Mouse (Mus musculus): Measurements from ENCODE around the gene Cdc42. TPM values are rescaled to one million over a fixed set of nuclear protein-coding genes. Genes with fewer than 3 reads are reported as not detected.

Gene Cdc42
- polyA plus RNA-seq, 1 experiment from 2014 or later, result 456 TPM

GRCm38 (mm10) chr4:137277600-137278143, 79.8 kb downstream of the Cdc42 start:
- 1% methylated on average over 66 of the region's 71 CpGs for WGBS
- peaks cover 7% of the 10 kb centered on the region; the same call in 1 of the 2 replicates for H3K27me3 ChIP-seq (ENCODE audit: control insufficient read depth, insufficient read depth, low read length)

DNA sequence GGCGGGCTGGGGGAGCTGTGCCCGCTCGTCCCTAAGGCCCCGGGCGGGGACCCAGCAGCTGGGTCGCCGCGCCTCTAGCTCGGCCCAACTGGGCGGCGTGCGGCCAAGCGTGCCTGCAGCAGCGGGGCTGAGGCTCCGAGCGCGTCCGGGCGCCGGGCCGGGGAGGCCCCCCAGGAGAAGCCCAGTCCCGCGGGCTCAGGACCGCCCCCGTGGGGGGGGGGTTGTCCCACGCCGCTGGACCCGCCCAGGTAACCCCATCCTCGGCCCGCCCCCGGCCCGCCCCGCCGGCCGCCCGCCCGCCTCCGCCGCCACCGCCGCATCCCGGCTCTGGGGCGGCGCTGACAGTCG, 80.4 kb downstream of the Cdc42 start, which contains the start of gene Wnt4:
TSS of gene Wnt4 (plus strand) at position 324 of the 348 bp plus-strand sequence.
- Histone ChIP-seq H3K36me3 (ENCODE audit: control insufficient read depth, insufficient read depth, low read length) (no peaks in the 10 kb centered on the region), H3K27me3 (ENCODE audit: control insufficient read depth, insufficient read depth, low read length) (peaks cover 7% of the 10 kb centered on the region; the same call in 1 of the 2 replicates), H3K4me3 (ENCODE audit: low read depth, low read length) (peak within 1 kb of the TSS; percentile 64), H3K4me2 (replicated peaks; ENCODE audit: low read depth) (peak within 1 kb of the TSS; percentile 82), H3K27ac (replicated peaks) (peak within 1 kb of the TSS; percentile 91), H3K9me3 (ENCODE audit: control insufficient read depth, low read length) (no peaks in the 10 kb centered on the region), H3K9ac (ENCODE audit: low read length) (peak within 1 kb of the TSS; percentile 82), H3K4me1 (replicated peaks; ENCODE audit: control insufficient read depth, insufficient read depth) (0 out of 2 replicates have a peak, but pooled peaks cover 2% of the 10 kb centered on the region)
- 0% methylated on average over 15 of the region's 45 CpGs for WGBS
- DNase-seq (ENCODE audit: low spot score) (peak; percentile 80), ATAC-seq (ENCODE audit: low FRiP score, low TSS enrichment) (peak; percentile 63)
- TF ChIP-seq CTCF (IDR thresholded peaks at IDR 0.05; ENCODE audit: low read depth) (peak; percentile 15; the same call in 1 of the 2 replicates), EP300 (optimal IDR thresholded peaks at IDR 0.05) (no peak)

More at GRCm38 (mm10) chr4:137277600-137278143, 79.8 kb downstream of the Cdc42 start:
- Histone ChIP-seq H3K4me2 (replicated peaks; ENCODE audit: low read depth) (peak overlapping the region; percentile 82), H3K36me3 (ENCODE audit: control insufficient read depth, insufficient read depth, low read length) (no peaks in the 10 kb centered on the region), H3K27ac (replicated peaks) (peak overlapping the region; percentile 91), H3K9me3 (ENCODE audit: control insufficient read depth, low read length) (no peaks in the 10 kb centered on the region), H3K4me1 (replicated peaks; ENCODE audit: control insufficient read depth, insufficient read depth) (0 out of 2 replicates have a peak, but pooled peaks cover 3% of the 10 kb centered on the region), H3K9ac (ENCODE audit: low read length) (peak overlapping the region; percentile 82), H3K4me3 (ENCODE audit: low read depth, low read length) (peak overlapping the region; percentile 64)
- TF ChIP-seq EP300 (optimal IDR thresholded peaks at IDR 0.05) (no peak), CTCF (IDR thresholded peaks at IDR 0.05; ENCODE audit: low read depth) (no peak)
- ATAC-seq (ENCODE audit: low FRiP score, low TSS enrichment) (no peak), DNase-seq (ENCODE audit: low spot score) (no peak)

GRCm38 (mm10) chr4:137276443-137277165, 80.9 kb downstream of the Cdc42 start:
- Histone ChIP-seq H3K9ac (ENCODE audit: low read length) (peak overlapping the region; percentile 82), H3K4me2 (replicated peaks; ENCODE audit: low read depth) (peak overlapping the region; percentile 82), H3K4me1 (replicated peaks; ENCODE audit: control insufficient read depth, insufficient read depth) (no peaks in the 10 kb centered on the region), H3K27ac (replicated peaks) (peak overlapping the region; percentile 91), H3K27me3 (ENCODE audit: control insufficient read depth, insufficient read depth, low read length) (peaks cover 7% of the 10 kb centered on the region; the same call in 1 of the 2 replicates), H3K9me3 (ENCODE audit: control insufficient read depth, low read length) (no peaks in the 10 kb centered on the region), H3K36me3 (ENCODE audit: control insufficient read depth, insufficient read depth, low read length) (no peaks in the 10 kb centered on the region), H3K4me3 (ENCODE audit: low read depth, low read length) (peak overlapping the region; percentile 64)
- TF ChIP-seq EP300 (optimal IDR thresholded peaks at IDR 0.05), result no peak
- TF ChIP-seq CTCF (IDR thresholded peaks at IDR 0.05; ENCODE audit: low read depth), result no peak
- ATAC-seq (ENCODE audit: low FRiP score, low TSS enrichment) (no peak), DNase-seq (ENCODE audit: low spot score) (no peak)
- 3% methylated on average over 35 of the region's 46 CpGs for WGBS

GRCm38 (mm10) chr4:137274304-137274703, 83.2 kb downstream of the Cdc42 start:
- no peak overlapping the region for H3K4me3 ChIP-seq (ENCODE audit: low read depth, low read length)
- peaks cover 7% of the 10 kb centered on the region; the same call in 1 of the 2 replicates for H3K27me3 ChIP-seq (ENCODE audit: control insufficient read depth, insufficient read depth, low read length)
- WGBS, result 19% methylated on average over 6 of the region's 6 CpGs
- no peaks in the 10 kb centered on the region for H3K36me3 ChIP-seq (ENCODE audit: control insufficient read depth, insufficient read depth, low read length)
- peak; percentile 61 for DNase-seq (ENCODE audit: low spot score)
- peak; percentile 58 for ATAC-seq (ENCODE audit: low FRiP score, low TSS enrichment)
- TF ChIP-seq EP300 (optimal IDR thresholded peaks at IDR 0.05) (no peak), CTCF (IDR thresholded peaks at IDR 0.05; ENCODE audit: low read depth) (no peak)
- H3K9ac ChIP-seq (ENCODE audit: low read length), result no peak overlapping the region
- H3K9me3 ChIP-seq (ENCODE audit: control insufficient read depth, low read length), result no peaks in the 10 kb centered on the region
- H3K4me1 ChIP-seq (replicated peaks; ENCODE audit: control insufficient read depth, insufficient read depth), result no peaks in the 10 kb centered on the region
- no peak overlapping the region for H3K4me2 ChIP-seq (replicated peaks; ENCODE audit: low read depth)
- peak overlapping the region; percentile 70 for H3K27ac ChIP-seq (replicated peaks)

DNA sequence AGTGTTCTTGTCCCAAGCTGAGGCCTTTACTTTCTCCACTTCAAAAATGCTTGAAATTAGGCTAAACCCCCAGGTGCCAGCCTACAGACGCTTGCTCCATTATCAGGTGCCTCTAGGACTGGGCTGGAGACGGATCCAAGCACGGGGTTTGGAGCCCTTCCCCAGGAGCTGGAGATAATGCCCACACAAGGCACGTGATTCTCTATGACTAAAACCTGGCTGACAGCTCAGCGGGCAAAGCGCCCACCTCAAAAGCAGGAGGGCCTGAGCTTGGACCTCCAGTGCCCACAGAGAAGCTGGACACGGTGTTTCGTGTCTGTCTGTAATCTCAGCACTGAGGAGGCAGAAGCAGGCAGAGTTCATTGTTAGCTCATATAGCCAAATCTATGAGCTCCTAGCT, 85.7 kb downstream of the Cdc42 start:
- no peak overlapping the region for H3K4me2 ChIP-seq (replicated peaks; ENCODE audit: low read depth)
- H3K27ac ChIP-seq (replicated peaks), result no peak overlapping the region
- ATAC-seq (ENCODE audit: low FRiP score, low TSS enrichment), result no peak

More for the DNA sequence above, 85.7 kb downstream of the Cdc42 start:
- TF ChIP-seq CTCF (IDR thresholded peaks at IDR 0.05; ENCODE audit: low read depth) (no peak), EP300 (optimal IDR thresholded peaks at IDR 0.05) (no peak)
- DNase-seq (ENCODE audit: low spot score), result no peak
- H3K9ac ChIP-seq (ENCODE audit: low read length), result no peak overlapping the region
- H3K9me3 ChIP-seq (ENCODE audit: control insufficient read depth, low read length), result no peaks in the 10 kb centered on the region
- no peaks in the 10 kb centered on the region for H3K36me3 ChIP-seq (ENCODE audit: control insufficient read depth, insufficient read depth, low read length)
- H3K27me3 ChIP-seq (ENCODE audit: control insufficient read depth, insufficient read depth, low read length), result no peaks in the 10 kb centered on the region
- no peaks in the 10 kb centered on the region for H3K4me1 ChIP-seq (replicated peaks; ENCODE audit: control insufficient read depth, insufficient read depth)
- WGBS, result 81% methylated on average over 8 of the region's 8 CpGs
- no peak overlapping the region for H3K4me3 ChIP-seq (ENCODE audit: low read depth, low read length)

Other genes starting within 250 kb of the Cdc42 start
- gene Wnt4, start 80.2 kb downstream of the Cdc42 start, polyA plus RNA-seq (2015; fragmentation: Nextera tagmentation; extraction: Ambion mirVana), result 45.3 and 59.7 TPM in 2 replicates
- not detected in 2 replicates for gene Cela3a, start 52.1 kb upstream of the Cdc42 start, polyA plus RNA-seq (2015; fragmentation: Nextera tagmentation; extraction: Ambion mirVana)
- 4.1 and 4.8 TPM in 2 replicates for gene Cela3b, start 72.8 kb upstream of the Cdc42 start, polyA plus RNA-seq (2015; fragmentation: Nextera tagmentation; extraction: Ambion mirVana)
- gene 1700013G24Rik, start 95.6 kb upstream of the Cdc42 start, polyA plus RNA-seq (2015; fragmentation: Nextera tagmentation; extraction: Ambion mirVana), result not detected in 2 replicates
- 16.0 and 18.8 TPM in 2 replicates for gene Hspg2, start 111.0 kb upstream of the Cdc42 start, polyA plus RNA-seq (2015; fragmentation: Nextera tagmentation; extraction: Ambion mirVana)
- gene Ldlrad2, start 216.8 kb upstream of the Cdc42 start, polyA plus RNA-seq (2015; fragmentation: Nextera tagmentation; extraction: Ambion mirVana), result not detected in 2 replicates
- gene Usp48, start 236.0 kb upstream of the Cdc42 start, polyA plus RNA-seq (2015; fragmentation: Nextera tagmentation; extraction: Ambion mirVana), result 30.0 and 35.4 TPM in 2 replicates